Mouse (Mus musculus) hindbrain, embryonic 11.5 days (tissue): ENCODE results near the gene Mrpl37. TPM values are rescaled to one million over a fixed set of nuclear protein-coding genes. Genes with fewer than 3 reads are reported as not detected.

ENCODE experiments used
- ATAC-seq: fragments of 200-750 bp; cut with Nextera tagmentation; 2 replicates; pipeline ENCODE4 v1.8.0; 2017; ENCODE audit warnings: mild to moderate bottlenecking, moderate TSS enrichment, moderate library complexity; ENCODE audit not compliant: low FRiP score
- DNase-seq: peaks from one replicate; pipeline ENCODE4 v3.0.0-alpha.2; 2015; ENCODE audit warnings: low spot score
- H3K27ac ChIP-seq: fragments of 300-500 bp; sonication (generic); 2 replicates; pipeline ENCODE4 v1.5.1; 2014; ENCODE audit warnings: mild to moderate bottlenecking, low read depth, low read length
- H3K27me3 ChIP-seq: fragments of 300-500 bp; sonication (generic); 2 replicates; pipeline ENCODE4 v1.6.1; 2014; ENCODE audit warnings: mild to moderate bottlenecking, low read length, moderate library complexity, mixed read lengths; ENCODE audit not compliant: control insufficient read depth, insufficient read depth
- H3K36me3 ChIP-seq: fragments of 300-500 bp; sonication (generic); 2 replicates; pipeline ENCODE4 v1.6.1; 2014; ENCODE audit warnings: mild to moderate bottlenecking, low read length, moderate library complexity, mixed read lengths; ENCODE audit not compliant: control insufficient read depth, insufficient read depth
- H3K4me1 ChIP-seq: fragments of 300-500 bp; sonication (generic); replicated peaks from 2 replicates; pipeline ENCODE4 v1.6.1; 2014; ENCODE audit warnings: low read length, mixed read lengths; ENCODE audit not compliant: control insufficient read depth, insufficient read depth
- H3K4me2 ChIP-seq: fragments of 300-500 bp; sonication (generic); replicated peaks from 2 replicates; pipeline ENCODE4 v1.6.1; 2014; ENCODE audit warnings: mild to moderate bottlenecking, low read depth, low read length
- H3K4me3 ChIP-seq: fragments of 300-500 bp; sonication (generic); 2 replicates; pipeline ENCODE4 v1.5.1; 2014; ENCODE audit warnings: low read depth, low read length
- H3K9ac ChIP-seq: fragments of 300-500 bp; sonication (generic); 2 replicates; pipeline ENCODE4 v1.6.1; 2014; ENCODE audit warnings: low read depth, low read length
- H3K9me3 ChIP-seq: fragments of 300-500 bp; sonication (generic); 2 replicates; pipeline ENCODE4 v1.6.1; 2016; ENCODE audit warnings: low read length; ENCODE audit not compliant: control insufficient read depth
- WGBS: fragments of 180-500 bp; shearing (Covaris S2); extraction: QIAGEN DNeasy Blood & Tissue Kit; methylation state at CpG from one replicate; pipeline ENCODE4 v1.1.7; 2014; 5-methylcytosine and 5-hydroxymethylcytosine counted together
- polyA plus RNA-seq: library from polyadenylated mRNA; unstranded; fragments of >200 nt; fragmentation: Nextera tagmentation; extraction: Ambion mirVana; gene quantifications from 2 replicates; pipeline ENCODE4 v1.2.1, GENCODE M21; 2014

Gene Mrpl37
- polyA plus RNA-seq, 1 experiment from 2014 or later: 107 TPM

DNA sequence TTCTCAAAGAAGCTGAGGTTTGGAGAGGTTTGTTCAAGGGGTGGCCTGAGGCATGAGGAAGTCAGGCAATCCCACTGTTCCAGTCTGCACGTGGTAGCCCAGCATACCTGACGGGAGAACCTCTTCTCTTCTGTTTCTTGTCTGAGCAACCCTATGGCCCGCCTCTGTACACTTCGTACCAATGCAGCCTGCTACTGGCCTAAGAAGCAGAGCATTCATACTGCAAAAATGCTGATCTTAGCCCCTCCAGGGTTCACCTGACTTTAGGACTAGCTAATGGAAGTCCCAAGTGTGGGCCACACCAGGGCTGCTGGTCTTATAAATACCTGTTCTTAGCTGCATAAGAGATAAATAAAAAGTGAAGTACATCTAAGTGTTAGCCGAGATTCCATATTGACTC lies 8.3 kb downstream of the Mrpl37 start:
- H3K4me3 ChIP-seq: no peak overlapping the region
- no peak overlapping the region for H3K9ac ChIP-seq
- 89% methylated on average over 5 of the region's 5 CpGs for WGBS
- ATAC-seq (no peak), DNase-seq (no peak)
- no peaks in the 10 kb centered on the region for H3K9me3 ChIP-seq
- H3K36me3 ChIP-seq: peaks cover 5% of the 10 kb centered on the region; the same call in 1 of the 2 replicates
- no peak overlapping the region for H3K27ac ChIP-seq
- no peak overlapping the region for H3K4me2 ChIP-seq
- no peaks in the 10 kb centered on the region for H3K4me1 ChIP-seq
- no peaks in the 10 kb centered on the region for H3K27me3 ChIP-seq

DNA sequence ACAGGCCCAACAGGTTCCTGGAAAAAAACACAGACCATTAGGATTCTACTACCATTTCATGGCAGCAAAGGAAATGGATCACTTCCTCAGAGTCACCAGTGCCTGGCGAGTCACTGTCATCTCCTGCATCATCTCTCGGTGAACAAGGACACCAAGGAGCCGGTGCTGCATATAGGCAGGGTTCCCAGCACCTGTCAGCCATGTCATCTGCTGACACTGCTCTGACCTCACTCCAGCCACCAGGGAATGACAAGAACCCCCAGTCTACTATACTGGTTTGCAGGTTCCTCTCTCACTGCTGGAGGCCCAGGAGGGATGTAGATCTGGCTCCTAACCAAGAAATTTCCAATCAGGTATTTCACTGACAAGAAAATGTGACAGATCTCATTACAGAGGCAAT lies 10.6 kb downstream of the Mrpl37 start:
- WGBS: 95% methylated on average over 3 of the region's 3 CpGs
- Histone ChIP-seq H3K4me2 (no peak overlapping the region), H3K9ac (no peak overlapping the region), H3K4me1 (no peaks in the 10 kb centered on the region), H3K4me3 (no peak overlapping the region), H3K27ac (no peak overlapping the region), H3K36me3 (peaks cover 2% of the 10 kb centered on the region; the same call in 1 of the 2 replicates), H3K9me3 (no peaks in the 10 kb centered on the region), H3K27me3 (no peaks in the 10 kb centered on the region)
- ATAC-seq (no peak), DNase-seq (no peak)

DNA sequence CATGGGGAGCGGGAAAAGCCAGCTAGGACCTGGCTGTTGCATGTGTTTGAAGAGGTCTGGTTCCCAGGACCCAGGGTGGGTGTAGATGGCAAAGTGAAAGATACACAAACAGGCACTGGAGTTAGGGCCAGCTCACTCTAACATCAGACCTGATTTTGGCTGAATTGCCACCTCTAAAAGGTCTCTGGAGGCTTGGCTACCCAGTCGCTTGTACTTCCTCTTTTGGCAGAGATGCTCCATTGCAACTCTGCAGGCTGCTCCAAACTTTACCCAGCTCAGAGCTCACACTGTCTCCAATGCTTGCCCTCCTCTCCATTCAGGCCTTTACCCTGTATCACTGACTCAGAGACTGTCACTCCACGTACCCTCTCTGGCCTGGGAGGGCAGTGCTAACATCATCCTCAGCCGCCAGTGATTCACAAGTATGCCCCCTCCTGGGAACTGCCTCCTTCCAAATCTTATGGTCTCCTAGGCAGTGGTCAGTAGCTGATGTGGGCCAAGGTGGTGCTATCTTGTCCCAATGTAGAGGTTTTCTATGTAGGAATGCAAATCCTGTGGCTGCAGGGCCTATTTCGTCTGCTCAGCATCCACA lies 13.6 kb downstream of the Mrpl37 start:
- Histone ChIP-seq H3K4me2 (no peak overlapping the region), H3K4me3 (no peak overlapping the region), H3K27me3 (no peaks in the 10 kb centered on the region), H3K27ac (0 out of 2 replicates have a peak overlapping the region, but pooled peaks have one; percentile 1), H3K36me3 (peaks cover 5% of the 10 kb centered on the region; the same call in 1 of the 2 replicates), H3K9me3 (no peaks in the 10 kb centered on the region), H3K4me1 (no peaks in the 10 kb centered on the region; the same call in 1 of the 2 replicates), H3K9ac (no peak overlapping the region)
- ATAC-seq (no peak), DNase-seq (no peak)
- WGBS: 56% methylated on average over 5 of the region's 5 CpGs

DNA sequence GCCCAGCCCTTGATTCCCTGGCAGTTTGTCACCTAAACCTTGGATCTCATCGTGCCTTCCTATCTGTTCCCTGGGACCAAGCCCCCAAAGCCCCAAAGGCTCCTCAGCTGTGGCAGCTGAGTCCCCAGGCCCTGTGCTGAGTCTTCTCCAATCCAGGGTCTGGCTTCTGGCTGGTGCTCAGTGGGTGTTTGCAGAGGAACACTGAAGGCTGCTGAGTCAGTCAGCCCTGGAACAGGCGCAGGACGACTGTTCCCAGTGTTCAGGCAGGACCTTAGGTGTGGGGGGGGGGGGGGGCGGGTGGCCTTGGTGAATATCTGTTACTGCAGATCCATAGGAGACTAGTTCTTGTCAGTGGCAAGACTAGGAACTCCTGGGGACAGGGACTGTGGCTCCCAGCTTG lies 14.8 kb downstream of the Mrpl37 start:
- no peaks in the 10 kb centered on the region for H3K27me3 ChIP-seq
- H3K9ac ChIP-seq: no peak overlapping the region
- ATAC-seq (no peak), DNase-seq (no peak)
- H3K9me3 ChIP-seq: no peaks in the 10 kb centered on the region
- H3K4me2 ChIP-seq: no peak overlapping the region
- H3K27ac ChIP-seq: no peak overlapping the region
- peaks cover 5% of the 10 kb centered on the region; the same call in 1 of the 2 replicates for H3K36me3 ChIP-seq
- H3K4me1 ChIP-seq: no peaks in the 10 kb centered on the region; the same call in 1 of the 2 replicates
- 77% methylated on average over 3 of the region's 4 CpGs for whole genome bisulfite sequencing
- no peak overlapping the region for H3K4me3 ChIP-seq

DNA sequence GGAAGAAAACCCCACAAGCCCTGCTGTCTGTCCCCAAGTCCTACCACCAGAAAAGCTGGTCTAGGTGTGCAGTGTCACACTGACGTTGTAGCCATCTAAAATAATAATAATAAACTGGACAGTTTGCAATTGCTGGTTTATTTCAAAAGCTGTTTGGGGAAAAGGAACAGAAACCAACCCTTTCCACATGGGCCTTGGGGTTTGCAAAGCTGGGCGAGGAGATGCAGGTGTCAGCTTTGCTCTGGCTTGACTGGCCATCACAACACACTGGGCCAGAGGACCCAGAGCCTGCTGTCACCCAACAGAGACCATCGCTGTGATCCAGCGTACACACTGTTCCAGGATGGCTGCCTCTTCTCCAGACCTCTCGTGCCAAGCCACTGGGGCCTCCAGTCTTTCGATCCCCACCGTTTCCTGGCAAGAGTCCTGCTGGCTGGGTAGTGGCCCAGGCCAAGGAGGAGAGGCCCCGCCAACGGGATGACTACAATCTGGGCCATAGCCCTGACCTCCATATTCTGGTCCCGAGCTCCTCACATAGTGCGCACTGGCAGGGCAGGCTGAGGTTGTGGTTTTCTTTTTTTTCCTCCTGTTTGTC lies 18.0 kb downstream of the Mrpl37 start:
- Histone ChIP-seq H3K9me3 (no peaks in the 10 kb centered on the region), H3K4me1 (no peaks in the 10 kb centered on the region; the same call in 1 of the 2 replicates), H3K4me2 (no peak overlapping the region), H3K27me3 (no peaks in the 10 kb centered on the region), H3K36me3 (peaks cover 12% of the 10 kb centered on the region; the same call in 1 of the 2 replicates), H3K9ac (no peak overlapping the region), H3K27ac (no peak overlapping the region), H3K4me3 (no peak overlapping the region)
- DNase-seq (no peak), ATAC-seq (no peak)
- WGBS: 87% methylated on average over 11 of the region's 11 CpGs

DNA sequence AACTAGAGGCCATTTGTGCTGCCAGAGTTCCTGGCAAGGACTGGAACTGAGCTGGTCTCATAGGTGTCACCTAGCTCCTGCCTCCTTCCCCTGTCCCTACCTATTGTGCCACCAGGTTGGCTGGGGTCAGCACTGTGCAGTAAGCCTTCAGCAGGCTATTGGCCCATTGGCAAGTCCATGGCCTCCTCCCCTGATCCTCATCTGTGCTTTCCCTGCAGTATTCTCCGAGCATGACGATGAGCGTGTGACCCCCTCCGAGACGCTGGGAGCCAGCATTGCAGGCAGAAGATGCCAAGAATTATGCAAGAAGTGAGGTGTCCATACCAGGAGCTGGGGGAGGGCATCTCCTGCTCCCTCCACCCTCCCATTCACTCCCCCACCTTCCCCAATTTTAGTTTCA lies 18.9 kb downstream of the Mrpl37 start:
- peaks cover 12% of the 10 kb centered on the region; the same call in 1 of the 2 replicates for H3K36me3 ChIP-seq
- no peaks in the 10 kb centered on the region for H3K27me3 ChIP-seq
- no peak overlapping the region for H3K4me2 ChIP-seq
- H3K27ac ChIP-seq: no peak overlapping the region
- H3K4me1 ChIP-seq: no peaks in the 10 kb centered on the region; the same call in 1 of the 2 replicates
- no peaks in the 10 kb centered on the region for H3K9me3 ChIP-seq
- DNase-seq: no peak
- WGBS: 95% methylated on average over 5 of the region's 5 CpGs
- no peak overlapping the region for H3K4me3 ChIP-seq
- no peak overlapping the region for H3K9ac ChIP-seq
- ATAC-seq: no peak

DNA sequence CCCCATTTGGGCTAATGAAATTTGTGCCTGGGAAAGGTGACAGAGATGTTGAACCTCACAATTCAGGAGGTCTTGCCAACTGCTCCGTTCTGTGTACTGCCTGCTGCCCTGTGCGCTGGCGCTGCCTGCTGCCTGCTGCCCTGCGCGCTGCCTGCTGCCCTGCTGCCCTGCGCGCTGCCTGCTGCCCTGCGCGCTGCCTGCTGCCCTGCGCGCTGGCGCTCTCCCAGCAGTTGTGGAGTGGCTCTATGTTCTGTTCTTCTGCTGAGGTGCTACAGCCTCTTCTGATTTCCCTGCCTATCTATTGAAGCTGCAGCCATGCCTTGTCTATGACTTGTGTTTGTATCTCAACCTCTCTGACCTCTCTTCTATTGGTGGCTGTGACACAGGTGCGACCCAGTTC lies 21.5 kb downstream of the Mrpl37 start:
- Histone ChIP-seq H3K4me3 (no peak overlapping the region), H3K36me3 (peaks cover 15% of the 10 kb centered on the region; the same call in 1 of the 2 replicates), H3K27ac (no peak overlapping the region), H3K4me2 (no peak overlapping the region), H3K4me1 (no peaks in the 10 kb centered on the region; the same call in 1 of the 2 replicates), H3K9me3 (no peaks in the 10 kb centered on the region), H3K27me3 (no peaks in the 10 kb centered on the region), H3K9ac (no peak overlapping the region)
- ATAC-seq (no peak), DNase-seq (no peak)
- WGBS: 97% methylated on average over 13 of the region's 13 CpGs

DNA sequence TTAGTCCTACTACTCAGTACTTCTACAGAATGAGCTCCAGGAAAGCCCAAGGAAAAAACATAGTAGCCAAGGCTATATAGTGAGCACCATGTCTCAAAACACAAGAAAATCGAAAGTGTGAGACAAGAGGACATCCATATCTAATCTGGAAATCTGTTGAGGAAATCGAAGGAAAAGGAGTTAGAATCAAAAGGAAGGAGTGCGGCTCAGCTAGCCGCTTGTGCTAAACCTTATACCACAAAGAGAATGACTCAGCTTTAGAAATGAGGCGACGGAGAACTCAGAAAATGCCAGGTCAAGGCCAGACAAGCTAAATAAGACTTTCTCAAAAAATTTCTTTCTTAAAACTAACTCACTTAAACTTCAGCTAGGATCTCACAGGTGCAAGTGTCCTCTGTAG lies 24.4 kb downstream of the Mrpl37 start:
- no peak overlapping the region for H3K9ac ChIP-seq
- H3K4me2 ChIP-seq: no peak overlapping the region
- no peak for ATAC-seq
- H3K4me1 ChIP-seq: no peaks in the 10 kb centered on the region; the same call in 1 of the 2 replicates
- H3K4me3 ChIP-seq: no peak overlapping the region
- H3K36me3 ChIP-seq: peaks cover 22% of the 10 kb centered on the region; the same call in 1 of the 2 replicates
- H3K27me3 ChIP-seq: no peaks in the 10 kb centered on the region
- WGBS: 97% methylated on average over 6 of the region's 6 CpGs
- H3K27ac ChIP-seq: no peak overlapping the region
- DNase-seq: no peak
- no peaks in the 10 kb centered on the region for H3K9me3 ChIP-seq

DNA sequence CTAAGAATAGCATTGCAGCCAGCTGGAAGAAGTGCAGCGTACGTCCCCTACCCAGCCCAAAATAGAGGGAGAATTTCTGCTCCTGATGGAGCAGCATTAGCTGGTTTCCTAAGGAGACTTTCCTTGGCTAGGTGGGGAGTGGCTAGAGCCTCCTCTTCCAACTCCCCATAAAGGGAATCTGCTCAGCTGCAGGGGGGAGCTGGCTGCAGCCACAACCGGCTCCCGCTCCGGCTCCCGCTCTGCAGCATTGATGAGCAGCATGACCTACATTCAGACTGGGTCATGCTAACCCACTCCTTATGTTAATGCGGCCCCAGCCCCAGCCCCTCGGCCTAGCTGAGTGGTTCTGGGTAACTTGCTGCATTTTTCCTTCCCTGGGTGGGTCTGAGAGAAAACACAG lies 27.4 kb downstream of the Mrpl37 start:
- H3K27ac ChIP-seq: peak overlapping the region; percentile 6; the same call in 1 of the 2 replicates
- H3K27me3 ChIP-seq: no peaks in the 10 kb centered on the region
- H3K36me3 ChIP-seq: peaks cover 15% of the 10 kb centered on the region; the same call in 1 of the 2 replicates
- DNase-seq (no peak), ATAC-seq (no peak; the same call in 1 of the 2 replicates)
- H3K9ac ChIP-seq: no peak overlapping the region
- H3K4me3 ChIP-seq: no peak overlapping the region
- no peaks in the 10 kb centered on the region for H3K9me3 ChIP-seq
- WGBS: 63% methylated on average over 8 of the region's 8 CpGs
- no peaks in the 10 kb centered on the region; the same call in 1 of the 2 replicates for H3K4me1 ChIP-seq
- no peak overlapping the region for H3K4me2 ChIP-seq
